Mouse (Mus musculus) midbrain, embryonic 15.5 days (tissue): Measurements from ENCODE around the gene Kif14. TPM values are rescaled to one million over a fixed set of nuclear protein-coding genes. Genes with fewer than 3 reads are reported as not detected.

Experiments
- ATAC-seq: fragments of 200-750 bp; cut with Nextera tagmentation; replicated peaks from 2 replicates; pipeline ENCODE4 v1.8.0; 2017; ENCODE audit warnings: moderate TSS enrichment
- H3K27ac ChIP-seq: fragments of 300-500 bp; sonication (generic); 2 replicates; pipeline ENCODE4 v1.5.1; 2015; ENCODE audit warnings: mild to moderate bottlenecking, inconsistent platforms
- H3K27me3 ChIP-seq: fragments of 300-500 bp; sonication (generic); replicated peaks from 2 replicates; pipeline ENCODE4 v1.6.1; 2015; ENCODE audit warnings: inconsistent platforms
- H3K36me3 ChIP-seq: fragments of 300-500 bp; sonication (generic); replicated peaks from 2 replicates; pipeline ENCODE4 v1.6.1; 2015; ENCODE audit warnings: inconsistent platforms
- H3K4me1 ChIP-seq: fragments of 300-500 bp; sonication (generic); 2 replicates; pipeline ENCODE4 v1.6.1; 2015; ENCODE audit warnings: inconsistent platforms
- H3K4me2 ChIP-seq: fragments of 300-500 bp; sonication (generic); 2 replicates; pipeline ENCODE4 v1.6.1; 2015; ENCODE audit warnings: inconsistent platforms, mild to moderate bottlenecking, moderate library complexity
- H3K4me3 ChIP-seq: fragments of 300-500 bp; sonication (generic); 2 replicates; pipeline ENCODE4 v1.5.1; 2015; ENCODE audit warnings: mild to moderate bottlenecking, inconsistent platforms
- H3K9ac ChIP-seq: fragments of 300-500 bp; sonication (generic); 2 replicates; pipeline ENCODE4 v1.6.1; 2015; ENCODE audit warnings: mild to moderate bottlenecking, inconsistent platforms
- H3K9me3 ChIP-seq: fragments of 300-500 bp; sonication (generic); 2 replicates; pipeline ENCODE4 v1.6.1; 2016; ENCODE audit warnings: inconsistent platforms
- WGBS: fragments of 180-500 bp; shearing (Covaris S2); methylation state at CpG from one replicate; pipeline ENCODE4 v1.1.7; 2015; ENCODE audit warnings: mixed read lengths; 5-methylcytosine and 5-hydroxymethylcytosine counted together
- polyA plus RNA-seq: library from polyadenylated mRNA; unstranded; fragments of >200 nt; fragmentation: Nextera tagmentation; extraction: Ambion mirVana; gene quantifications from 2 replicates; pipeline ENCODE4 v1.2.1, GENCODE M21; 2015

Gene Kif14
- 0.53 and 0.66 TPM in 2 replicates for polyA plus RNA-seq

- WGBS, result under 1% methylated on average over 52 of the region's 52 CpGs
- peak; percentile 98 for ATAC-seq
Observed at GRCm38 (mm10) chr1:136466143-136466811, at the start of gene Kif14. Kif14 (plus strand) TSS chr1:136466343.

GRCm38 (mm10) chr1:136418393-136418792 lies 47.8 kb upstream of the Kif14 start:
- no peak for ATAC-seq
- no peak overlapping the region for H3K27ac ChIP-seq
- H3K4me2 ChIP-seq, result no peak overlapping the region
- no peaks in the 10 kb centered on the region for H3K9me3 ChIP-seq
- no peaks in the 10 kb centered on the region for H3K27me3 ChIP-seq
- 96% methylated on average over 6 of the region's 6 CpGs for WGBS
- peaks cover 7% of the 10 kb centered on the region for H3K4me1 ChIP-seq
- no peak overlapping the region for H3K4me3 ChIP-seq
- no peak overlapping the region for H3K9ac ChIP-seq
- H3K36me3 ChIP-seq, result no peaks in the 10 kb centered on the region; the same call in 1 of the 2 replicates

More at GRCm38 (mm10) chr1:136466143-136466811, at the start of gene Kif14:
- Histone ChIP-seq H3K36me3 (no peaks in the 10 kb centered on the region), H3K4me2 (peak within 1 kb of the TSS; percentile 97), H3K27ac (no peak within 1 kb of the TSS), H3K9me3 (no peaks in the 10 kb centered on the region), H3K27me3 (no peaks in the 10 kb centered on the region), H3K4me1 (peaks cover 5% of the 10 kb centered on the region), H3K9ac (peak within 1 kb of the TSS; percentile 26), H3K4me3 (peak within 1 kb of the TSS; percentile 52)

- H3K27me3 ChIP-seq, result no peaks in the 10 kb centered on the region
- WGBS, result 83% methylated on average over 11 of the region's 11 CpGs
- H3K27ac ChIP-seq, result no peak overlapping the region
- H3K4me3 ChIP-seq, result no peak overlapping the region
- H3K9ac ChIP-seq, result no peak overlapping the region
- H3K4me1 ChIP-seq, result no peaks in the 10 kb centered on the region
- H3K4me2 ChIP-seq, result no peak overlapping the region
- no peak for ATAC-seq
- H3K36me3 ChIP-seq, result no peaks in the 10 kb centered on the region
- no peaks in the 10 kb centered on the region for H3K9me3 ChIP-seq
Observed at GRCm38 (mm10) chr1:136427166-136427969, 38.8 kb upstream of the Kif14 start.

- no peak overlapping the region for H3K27ac ChIP-seq
- no peak overlapping the region for H3K4me2 ChIP-seq
- 87% methylated on average over 4 of the region's 4 CpGs for WGBS
- 0 out of 2 replicates have a peak, but pooled peaks cover 3% of the 10 kb centered on the region for H3K36me3 ChIP-seq
- no peak overlapping the region for H3K4me3 ChIP-seq
- H3K4me1 ChIP-seq, result no peaks in the 10 kb centered on the region
- H3K9ac ChIP-seq, result no peak overlapping the region
- H3K9me3 ChIP-seq, result no peaks in the 10 kb centered on the region
- ATAC-seq, result no peak
- no peaks in the 10 kb centered on the region for H3K27me3 ChIP-seq
Observed at GRCm38 (mm10) chr1:136428981-136429380, 37.2 kb upstream of the Kif14 start.

- no peak for ATAC-seq
- no peaks in the 10 kb centered on the region for H3K27me3 ChIP-seq
- no peaks in the 10 kb centered on the region for H3K4me1 ChIP-seq
- WGBS, result 73% methylated on average over 7 of the region's 7 CpGs
- H3K9ac ChIP-seq, result no peak overlapping the region
- H3K4me3 ChIP-seq, result no peak overlapping the region
- H3K27ac ChIP-seq, result no peak overlapping the region
- 0 out of 2 replicates have a peak, but pooled peaks cover 3% of the 10 kb centered on the region for H3K36me3 ChIP-seq
- H3K9me3 ChIP-seq, result no peaks in the 10 kb centered on the region
- no peak overlapping the region for H3K4me2 ChIP-seq
Observed at GRCm38 (mm10) chr1:136430126-136430818, 35.9 kb upstream of the Kif14 start.

- Histone ChIP-seq H3K4me1 (no peaks in the 10 kb centered on the region), H3K4me2 (no peak overlapping the region), H3K27ac (no peak overlapping the region), H3K9me3 (no peaks in the 10 kb centered on the region), H3K36me3 (no peaks in the 10 kb centered on the region), H3K9ac (no peak overlapping the region), H3K4me3 (no peak overlapping the region), H3K27me3 (no peaks in the 10 kb centered on the region)
- 84% methylated on average over 7 of the region's 7 CpGs for WGBS
- no peak for ATAC-seq
Observed at GRCm38 (mm10) chr1:136440741-136441140, 25.4 kb upstream of the Kif14 start.

GRCm38 (mm10) chr1:136442809-136443208 lies 23.3 kb upstream of the Kif14 start:
- no peak overlapping the region for H3K9ac ChIP-seq
- H3K9me3 ChIP-seq, result no peaks in the 10 kb centered on the region
- no peak overlapping the region for H3K4me3 ChIP-seq
- no peaks in the 10 kb centered on the region for H3K27me3 ChIP-seq
- no peaks in the 10 kb centered on the region for H3K36me3 ChIP-seq
- no peak for ATAC-seq
- H3K4me1 ChIP-seq, result no peaks in the 10 kb centered on the region
- no peak overlapping the region for H3K27ac ChIP-seq
- H3K4me2 ChIP-seq, result no peak overlapping the region
- 79% methylated on average over 9 of the region's 9 CpGs for WGBS

GRCm38 (mm10) chr1:136444555-136445255 lies 21.4 kb upstream of the Kif14 start:
- Histone ChIP-seq H3K36me3 (no peaks in the 10 kb centered on the region), H3K4me1 (no peaks in the 10 kb centered on the region), H3K9me3 (no peaks in the 10 kb centered on the region), H3K27ac (no peak overlapping the region), H3K4me3 (no peak overlapping the region), H3K27me3 (no peaks in the 10 kb centered on the region), H3K4me2 (no peak overlapping the region), H3K9ac (no peak overlapping the region)
- 91% methylated on average over 12 of the region's 12 CpGs for WGBS
- ATAC-seq, result no peak

GRCm38 (mm10) chr1:136446933-136447332 lies 19.2 kb upstream of the Kif14 start:
- Histone ChIP-seq H3K36me3 (no peaks in the 10 kb centered on the region), H3K27ac (no peak overlapping the region), H3K9me3 (no peaks in the 10 kb centered on the region), H3K27me3 (no peaks in the 10 kb centered on the region), H3K9ac (no peak overlapping the region), H3K4me3 (no peak overlapping the region), H3K4me1 (no peaks in the 10 kb centered on the region), H3K4me2 (no peak overlapping the region)
- ATAC-seq, result no peak
- 57% methylated on average over 10 of the region's 10 CpGs for WGBS

- Histone ChIP-seq H3K4me3 (no peak overlapping the region), H3K27ac (no peak overlapping the region), H3K4me2 (no peak overlapping the region), H3K9me3 (no peaks in the 10 kb centered on the region), H3K27me3 (no peaks in the 10 kb centered on the region), H3K36me3 (no peaks in the 10 kb centered on the region), H3K9ac (no peak overlapping the region), H3K4me1 (no peaks in the 10 kb centered on the region)
- ATAC-seq, result no peak
- 75% methylated on average over 4 of the region's 4 CpGs for WGBS
Observed at GRCm38 (mm10) chr1:136447338-136447737, 18.8 kb upstream of the Kif14 start.

- ATAC-seq, result no peak
- 95% methylated on average over 6 of the region's 6 CpGs for WGBS
- Histone ChIP-seq H3K9me3 (no peaks in the 10 kb centered on the region), H3K27ac (no peak overlapping the region), H3K4me1 (no peaks in the 10 kb centered on the region), H3K4me2 (no peak overlapping the region), H3K4me3 (no peak overlapping the region), H3K27me3 (no peaks in the 10 kb centered on the region), H3K9ac (no peak overlapping the region), H3K36me3 (no peaks in the 10 kb centered on the region)
Observed at GRCm38 (mm10) chr1:136449541-136449940, 16.6 kb upstream of the Kif14 start.

- Histone ChIP-seq H3K9me3 (no peaks in the 10 kb centered on the region), H3K4me2 (no peak overlapping the region), H3K4me3 (no peak overlapping the region), H3K36me3 (no peaks in the 10 kb centered on the region), H3K4me1 (no peaks in the 10 kb centered on the region), H3K27ac (no peak overlapping the region), H3K9ac (no peak overlapping the region), H3K27me3 (no peaks in the 10 kb centered on the region)
- ATAC-seq, result no peak
- 89% methylated on average over 5 of the region's 5 CpGs for WGBS
Observed at GRCm38 (mm10) chr1:136450206-136450605, 15.9 kb upstream of the Kif14 start.
